In the genomic region with DNA sequence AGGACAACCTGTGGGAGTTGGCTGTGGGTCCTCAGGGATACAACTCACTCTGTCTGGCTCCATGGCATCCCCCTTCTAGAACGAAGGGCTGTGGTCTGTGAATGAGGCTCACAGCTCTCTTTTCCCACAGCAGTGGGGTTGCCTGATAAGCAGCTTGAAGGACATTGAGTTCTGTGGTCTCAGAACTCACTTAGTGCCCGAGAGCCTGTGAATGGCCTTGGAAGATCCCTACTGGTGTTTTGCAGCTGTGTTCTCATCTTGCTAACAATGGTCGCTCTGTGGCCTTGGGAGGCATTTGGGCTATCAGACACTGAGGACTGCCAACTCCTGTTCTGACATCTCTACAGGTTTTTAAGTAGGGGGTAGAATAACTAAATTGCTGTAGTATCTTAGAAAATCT, we compare ENCODE assay signal across 19 mouse cellular contexts. TPM values are rescaled to one million over a fixed set of nuclear protein-coding genes. Genes with fewer than 3 reads are reported as not detected.
A peak's percentile ranks its signal among the peaks of the same experiment; 100 is the strongest.
DNase-seq lines count a peak whose midpoint lies in the region; TF ChIP-seq lines count a peak whose summit lies in the region.
"Had no signal": no experiment of that assay in that cellular context is flagged by ENCODE, and none has a peak within 500 bp of the region (broad histone marks: within the 10 kb centered on the region; RNA-seq: fewer than 3 reads in every experiment).

No protein-coding gene starts in this region.

- H3K79me2 ChIP-seq in macrophage (ENCODE audit: inconsistent target) = peaks cover 83% of the 10 kb centered on the region

- no peak for TF ChIP-seq CTCF in gastrocnemius, adult 2 months (IDR thresholded peaks at IDR 0.05)
- TF ChIP-seq CTCF in left cerebral cortex, adult 2 months (IDR thresholded peaks at IDR 0.05) = no peak

- no peak for DNase-seq in gastrocnemius, adult 2 months
- DNase-seq in gastrocnemius, postnatal 4 days (ENCODE audit: low spot score in 2 of 2) = no peak
- no peak for DNase-seq in left cerebral cortex, adult 2 months (ENCODE audit: extremely low spot score in 1 of 2, low spot score in 2 of 2)
- DNase-seq in left cerebral cortex, postnatal 25 days (ENCODE audit: low spot score in 2 of 2) = no peak
- peak; percentile 59 for DNase-seq in ovary, adult 18-20 months (ENCODE audit: low spot score)
- no peak for DNase-seq in ovary, postnatal 14 days (ENCODE audit: low spot score)
- DNase-seq in right cerebral cortex, adult 2 months (ENCODE audit: low spot score in 2 of 2) = no peak
- DNase-seq: adrenal gland, adult 8-10 months; adrenal gland, postnatal 25 days; cerebellum, adult 9-10 months; cerebellum, postnatal 14 days; gastrocnemius, postnatal 10 days; gastrocnemius, postnatal 36 days had no signal

- WGBS in macrophage (ENCODE audit: missing documents) = 81% methylated on average over 2 of the region's 3 CpGs

- intact Hi-C loops in gastrocnemius, adult 2 months (cut with DNase I) = no loop called here
- intact Hi-C loops in left cerebral cortex, adult 2 months (cut with DNase I) = loop anchor here (5.0 kb wide), 1 partner anchor 48 kb away; no protein-coding TSS in a partner anchor
- intact Hi-C loops in left cerebral cortex, postnatal 25 days (cut with DNase I) = no loop called here

- 0 out of 2 replicates have a peak overlapping the region, but pooled peaks have one; percentile 1 for H3K27ac ChIP-seq in gastrocnemius, adult 2 months
- peak overlapping the region; percentile 41; the same call in 1 of the 2 replicates for H3K27ac ChIP-seq in left cerebral cortex, adult 2 months
- H3K27ac ChIP-seq in macrophage = 0 out of 2 replicates have a peak overlapping the region, but pooled peaks have one; percentile 1
- H3K27ac ChIP-seq: embryonic facial prominence, embryonic 12.5 days; embryonic facial prominence, embryonic 15.5 days; forebrain, embryonic 12.5 days; forebrain, embryonic 15.5 days; hindbrain, embryonic 13.5 days had no signal

- H3K4me3 ChIP-seq in gastrocnemius, adult 2 months = no peak overlapping the region
- H3K4me3 ChIP-seq in left cerebral cortex, adult 2 months = no peak overlapping the region
- H3K4me3 ChIP-seq in macrophage (ENCODE audit: inconsistent target) = no peak overlapping the region
- H3K4me3 ChIP-seq: embryonic facial prominence, embryonic 12.5 days; embryonic facial prominence, embryonic 15.5 days; forebrain, embryonic 12.5 days; forebrain, embryonic 15.5 days; hindbrain, embryonic 13.5 days had no signal

- H3K36me3 ChIP-seq in macrophage (ENCODE audit: inconsistent target) = peaks cover 98% of the 10 kb centered on the region

RNA-seq across cellular contexts. Expression of gene Psap, which starts 17.9 kb away (rescaled TPM):
- total RNA-seq in gastrocnemius, adult 2 months (2021) = 100 to 1,000 TPM; 730 to 837 TPM
- 100 to 1,000 TPM; 457 to 468 TPM for total RNA-seq in gastrocnemius, postnatal 4 days (2021)
- 1,000 to 10,000 TPM; 1,511 to 1,570 TPM for total RNA-seq in left cerebral cortex, adult 2 months (2021)
- 1,000 to 10,000 TPM; 1,491 to 1,558 TPM for total RNA-seq in left cerebral cortex, postnatal 25 days (2021)
- total RNA-seq in macrophage (2018; cell fraction: chromatin; rRNA removed) = 1,000 to 10,000 TPM in 22 of 26 experiments, 100 to 1,000 TPM in 4; 715 to 4,323 (median 2,388) TPM
- total RNA-seq in macrophage (2018; cell fraction: cytosol; rRNA removed) = over 10,000 TPM in 25 of 26 experiments, 1,000 to 10,000 TPM in 1; 9,835 to 25,455 (median 13,887) TPM
- over 10,000 TPM in 25 of 26 experiments, 1,000 to 10,000 TPM in 1; 4,026 to 20,879 (median 17,761) TPM for total RNA-seq in macrophage (2018; cell fraction: nucleus; rRNA removed)
- 12,209 to 20,921 TPM (median 16,354 TPM) in 3 replicates for polyA plus RNA-seq in macrophage (2018)

RNA-seq across cellular contexts. Expression of gene Vsir, which starts 51.3 kb away (rescaled TPM):
- 1 to 10 TPM; 6.2 to 6.4 TPM for total RNA-seq in gastrocnemius, adult 2 months (2021)
- total RNA-seq in gastrocnemius, postnatal 4 days (2021) = 10 to 100 TPM; 16.9 to 17.9 TPM
- 10 to 100 TPM; 19.7 to 26.7 TPM for total RNA-seq in left cerebral cortex, adult 2 months (2021)
- 10 to 100 TPM; 26.6 to 32.3 TPM for total RNA-seq in left cerebral cortex, postnatal 25 days (2021)
- 100 to 1,000 TPM in 6 of 26 experiments, 10 to 100 TPM in 20; 10.8 to 164 (median 60.8) TPM for total RNA-seq in macrophage (2018; cell fraction: chromatin; rRNA removed)
- 100 to 1,000 TPM in 24 of 26 experiments, 10 to 100 TPM in 2; 90.4 to 273 (median 157) TPM for total RNA-seq in macrophage (2018; cell fraction: cytosol; rRNA removed)
- total RNA-seq in macrophage (2018; cell fraction: nucleus; rRNA removed) = 100 to 1,000 TPM in 24 of 26 experiments, 10 to 100 TPM in 2; 88.2 to 317 (median 168) TPM
- 165 to 459 TPM (median 279 TPM) in 3 replicates for polyA plus RNA-seq in macrophage (2018)
